Mouse (Mus musculus): ENCODE measurements around the gene Tpbpb. TPM values are rescaled to one million over a fixed set of nuclear protein-coding genes. Genes with fewer than 3 reads are reported as not detected.
"Not testable (repeated sequence)": the region's sequence is repeated elsewhere in the genome, so short reads cannot be mapped to it uniquely, and the experiment has no call there.

Gene Tpbpb
- total RNA-seq (2021) = not detected
- long read RNA-seq, experiment 1 = 0 reads
- long read RNA-seq, experiment 2 = 0 reads

DNA sequence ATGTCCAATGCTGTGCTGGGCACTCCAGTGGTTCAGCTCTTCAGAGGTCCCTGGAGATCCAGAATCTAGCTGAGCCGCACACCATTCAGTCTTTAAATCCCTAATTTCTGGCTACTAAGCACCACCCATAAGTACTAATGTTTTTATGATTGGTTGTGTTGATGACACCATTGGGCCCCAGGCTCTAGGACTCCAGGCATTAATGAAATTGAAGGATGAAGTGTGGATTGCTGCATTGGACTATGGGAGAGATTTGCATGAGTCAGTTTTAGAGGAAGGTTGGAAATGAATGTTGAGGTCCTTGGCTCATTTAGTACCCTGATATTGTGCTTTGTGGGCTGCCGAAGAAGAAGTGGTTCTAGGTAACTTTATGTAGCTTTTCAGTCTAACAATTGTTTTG lies at the start of gene Tpbpb:
Tpbpb (minus strand) TSS at position 101 of the 400 bp plus-strand sequence.
- not testable (repeated sequence) for DNase-seq

DNA sequence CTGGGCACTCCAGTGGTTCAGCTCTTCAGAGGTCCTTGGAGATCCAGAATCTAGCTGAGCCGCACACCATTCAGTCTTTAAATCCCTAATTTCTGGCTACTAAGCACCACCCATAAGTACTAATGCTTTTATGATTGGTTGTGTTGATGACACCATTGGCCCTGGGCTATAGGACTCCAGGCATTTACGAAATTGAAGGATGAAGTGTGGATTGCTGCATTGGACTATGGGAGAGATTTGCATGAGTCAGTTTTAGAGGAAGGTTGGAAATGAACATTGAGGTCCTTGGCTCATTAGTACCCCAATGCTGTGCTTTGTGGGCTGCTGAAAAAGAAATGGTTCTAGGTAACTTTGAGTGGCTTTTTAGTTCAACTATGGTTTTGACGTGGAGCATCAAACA lies 37.2 kb upstream of the Tpbpb start, which contains the start of gene Tpbpa:
Tpbpa (minus strand) TSS at position 101 of the 400 bp plus-strand sequence.
- DNase-seq = not testable (repeated sequence)

DNA sequence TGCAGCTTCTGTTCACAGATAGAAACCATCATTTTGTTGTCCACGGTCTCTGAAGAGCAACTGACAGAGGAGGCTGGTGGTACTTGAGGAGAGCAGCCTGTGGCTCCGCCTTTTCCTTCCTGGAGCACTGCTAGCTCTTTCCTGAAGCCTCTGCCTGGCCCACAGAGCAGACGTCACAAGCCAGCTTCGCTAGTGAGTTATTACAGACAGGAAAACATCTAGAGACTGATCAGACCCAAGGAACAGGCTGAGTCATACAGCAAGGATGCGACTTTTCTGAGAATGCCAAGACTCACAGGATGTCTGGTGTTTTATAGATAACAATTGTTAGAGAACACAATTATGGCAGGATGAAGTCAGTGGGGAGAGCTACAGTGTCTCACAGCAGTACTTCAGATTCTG lies 31.8 kb upstream of the Tpbpb start, which contains the start of the genes Gm49391 and Ctla2a:
Gm49391 (minus strand) TSS at position 72 of the 402 bp plus-strand sequence.
Ctla2a (minus strand) TSS at position 126 of the 402 bp plus-strand sequence.
- no peak for DNase-seq

DNA sequence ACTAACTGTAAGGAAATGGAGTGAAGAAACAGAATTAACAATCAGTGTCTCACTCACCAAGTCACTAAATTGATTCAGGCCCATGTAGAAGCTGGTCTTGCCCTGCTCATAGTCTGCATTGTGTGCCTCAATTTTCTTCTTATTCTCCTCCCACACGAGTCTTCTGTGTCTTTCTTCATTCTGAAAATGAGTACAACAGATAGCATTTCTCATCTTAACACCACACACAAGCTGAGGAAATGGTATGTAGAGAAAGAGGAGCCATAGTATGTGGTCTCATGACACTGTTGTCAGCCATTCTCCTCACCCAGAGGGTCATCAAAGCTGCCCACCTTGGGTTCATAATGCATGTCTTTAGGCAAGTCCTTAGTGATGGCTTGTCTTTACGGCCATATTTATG lies 30.8 kb upstream of the Tpbpb start, which contains the start of gene Gm49393:
Gm49393 (minus strand) TSS at position 101 of the 400 bp plus-strand sequence.
- not testable (repeated sequence) for DNase-seq

DNA sequence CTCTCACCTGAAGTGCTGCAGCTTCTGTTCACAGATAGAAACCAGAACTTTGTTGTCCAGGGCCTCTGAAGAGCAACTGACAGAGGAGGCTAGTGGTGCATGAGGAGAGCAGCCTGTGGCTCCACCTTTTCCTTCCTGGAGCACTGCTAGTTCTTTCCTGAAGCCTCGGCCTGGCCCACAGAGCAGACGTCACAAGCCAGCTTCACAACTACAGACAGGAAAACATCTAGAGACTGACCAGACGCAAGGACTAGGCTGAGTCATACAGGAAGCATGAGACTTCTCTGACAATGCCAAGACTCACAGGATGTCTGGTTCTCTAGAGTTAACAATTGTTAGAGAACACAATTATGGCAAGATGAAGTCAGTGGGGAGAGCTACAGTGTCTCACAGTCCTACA lies 7.4 kb downstream of the Tpbpb start, which contains the start of gene Ctla2b:
Ctla2b (minus strand) TSS at position 120 of the 400 bp plus-strand sequence.
- DNase-seq = peak; percentile 7

DNA sequence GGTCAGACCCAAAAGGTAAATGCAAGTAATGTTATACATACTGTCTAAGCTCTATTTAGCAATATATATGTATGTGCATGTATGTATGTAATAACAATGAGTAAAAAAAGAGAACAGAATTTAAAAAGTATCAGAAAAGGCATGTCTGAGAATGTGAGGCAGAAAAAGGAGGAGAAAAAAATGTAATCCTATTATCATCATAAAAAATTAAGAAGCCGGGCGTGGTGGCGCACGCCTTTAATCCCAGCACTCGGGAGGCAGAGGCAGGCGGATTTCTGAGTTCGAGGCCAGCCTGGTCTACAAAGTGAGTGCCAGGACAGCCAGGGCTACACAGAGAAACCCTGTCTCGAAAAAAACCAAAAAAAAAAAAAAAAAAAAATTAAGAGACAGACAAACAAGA lies 7.9 kb downstream of the Tpbpb start, which contains the start of gene Gm49392:
Gm49392 (minus strand) TSS at position 101 of the 400 bp plus-strand sequence.
- not testable (repeated sequence) for DNase-seq

DNA sequence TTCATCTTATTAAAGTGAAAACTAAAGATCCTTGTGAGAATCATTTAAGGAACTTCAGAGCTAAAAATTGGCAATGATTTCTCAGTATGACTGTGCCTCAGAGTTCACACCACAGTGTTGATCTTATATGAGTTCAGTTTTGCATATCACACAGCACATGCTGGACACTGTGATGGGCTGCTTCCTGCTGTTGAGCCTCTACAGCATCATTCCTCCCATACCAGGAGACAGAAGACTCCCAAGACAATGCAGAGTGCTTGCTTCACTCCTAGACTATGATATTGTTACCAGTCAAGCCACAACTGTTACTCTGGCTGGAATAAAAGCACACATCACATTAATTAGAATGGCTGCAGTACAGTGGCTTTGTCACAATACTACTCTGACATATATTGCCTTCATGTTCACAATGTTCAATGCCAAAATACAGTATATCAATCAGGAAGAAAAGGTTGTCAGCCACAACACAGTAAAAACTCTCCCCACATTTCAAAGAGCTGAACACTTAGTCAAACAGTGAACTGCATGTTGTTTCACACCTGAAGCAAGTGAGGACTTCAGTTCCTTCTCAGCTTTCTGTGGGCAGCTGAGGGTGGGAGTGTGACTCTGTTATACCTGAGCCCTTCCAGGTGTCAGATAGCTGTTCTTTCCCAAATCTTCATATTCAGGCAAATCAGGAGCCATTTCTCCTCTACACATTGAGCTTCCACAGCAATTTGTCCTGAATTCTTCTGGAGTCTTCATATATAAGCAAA lies 9.1 kb downstream of the Tpbpb start:
- no peak for DNase-seq

DNA sequence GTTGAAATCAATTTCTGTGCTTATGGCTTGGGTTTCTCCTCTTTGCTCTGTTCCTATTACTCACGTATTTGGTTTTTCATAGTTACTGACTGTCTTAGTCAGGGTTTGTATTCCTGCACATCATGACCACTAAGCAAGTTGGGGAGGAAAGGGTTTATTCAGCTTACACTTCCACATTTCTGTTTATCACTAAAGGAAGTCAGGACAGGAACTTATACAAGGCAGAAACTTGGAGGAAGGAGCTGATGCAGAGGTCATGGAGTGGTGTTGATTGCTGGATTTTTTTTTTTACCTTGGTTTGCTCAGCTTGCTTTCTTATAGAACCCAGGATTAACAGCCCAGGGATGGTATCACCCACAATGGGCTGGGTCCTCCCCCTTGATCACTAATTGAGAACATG lies 12.4 kb downstream of the Tpbpb start:
- no peak for DNase-seq

DNA sequence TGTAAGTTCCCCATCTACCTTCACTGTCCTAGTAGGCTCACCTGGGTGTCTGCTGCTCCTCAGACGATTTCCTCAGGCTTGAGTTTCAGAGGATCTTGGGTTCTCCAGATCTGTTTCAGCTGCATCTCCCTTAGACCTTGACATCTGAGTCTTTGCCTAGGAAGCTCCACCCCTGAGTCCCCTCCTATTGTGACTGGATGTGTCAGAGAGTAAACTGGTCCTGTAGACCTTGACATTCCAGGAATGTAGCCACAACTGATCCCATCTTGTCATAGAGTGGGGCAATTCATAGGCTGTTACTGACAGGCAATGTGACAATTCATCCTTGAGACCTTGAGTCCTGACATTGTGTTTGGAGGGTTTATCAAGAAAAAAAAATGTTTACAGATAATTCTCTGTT lies 40.4 kb downstream of the Tpbpb start, which contains the start of gene 4930486L24Rik:
4930486L24Rik (minus strand) TSS at position 195 of the 400 bp plus-strand sequence.
- no peak for DNase-seq

Other genes with a start within 250 kb of the Tpbpb start
- not detected for gene BC051665, start 118.5 kb downstream of the Tpbpb start, total RNA-seq (2021)
- gene Ctsll3, start 102.0 kb downstream of the Tpbpb start, total RNA-seq (2021) = not detected
- under 1 TPM in 1 of 2 experiments, not detected in 1; 0.47 TPM for gene 4930486L24Rik, start 40.4 kb downstream of the Tpbpb start, total RNA-seq (2021)
- gene Gm49392, start 8.0 kb downstream of the Tpbpb start, total RNA-seq (2021) = under 1 TPM in 1 of 2 experiments, not detected in 1; 0.26 TPM
- 1 to 10 TPM; 3.1 to 3.5 TPM for gene Ctla2b, start 7.4 kb downstream of the Tpbpb start, total RNA-seq (2021)
- not detected for gene Gm49393, start 30.7 kb upstream of the Tpbpb start, total RNA-seq (2021)
- gene Gm49391, start 31.7 kb upstream of the Tpbpb start, total RNA-seq (2021) = not detected
- gene Ctla2a, start 31.7 kb upstream of the Tpbpb start, total RNA-seq (2021) = 10 to 100 TPM; 27.1 to 27.2 TPM
- not detected for gene Tpbpa, start 37.1 kb upstream of the Tpbpb start, total RNA-seq (2021)
- not detected for gene Ctsj, start 101.1 kb upstream of the Tpbpb start, total RNA-seq (2021)
- not detected for gene Ctsq, start 135.8 kb upstream of the Tpbpb start, total RNA-seq (2021)

Data from gastrocnemius, postnatal 10 days (tissue).